Mouse (Mus musculus) midbrain, embryonic 12.5 days (tissue): Measurements from ENCODE around the gene Rilp. TPM values are rescaled to one million over a fixed set of nuclear protein-coding genes. Genes with fewer than 3 reads are reported as not detected.
A peak's percentile ranks its signal among the peaks of the same experiment; 100 is the strongest.

Experiments
- ATAC-seq: fragments of 200-750 bp; cut with Nextera tagmentation; 2 replicates; pipeline ENCODE4 v1.8.0; 2017; ENCODE audit warnings: low read depth, moderate TSS enrichment, moderate library complexity; ENCODE audit not compliant: low FRiP score
- H3K27ac ChIP-seq: fragments of 300-500 bp; sonication (generic); replicated peaks from 2 replicates; pipeline ENCODE4 v1.5.1; 2016; ENCODE audit warnings: mild to moderate bottlenecking
- H3K27me3 ChIP-seq: fragments of 300-500 bp; sonication (generic); 2 replicates; pipeline ENCODE4 v1.6.1; 2016; ENCODE audit warnings: mild to moderate bottlenecking
- H3K36me3 ChIP-seq: fragments of 300-500 bp; sonication (generic); 2 replicates; pipeline ENCODE4 v1.6.1; 2016
- H3K4me1 ChIP-seq: fragments of 300-500 bp; sonication (generic); 2 replicates; pipeline ENCODE4 v1.6.1; 2016
- H3K4me2 ChIP-seq: fragments of 300-500 bp; sonication (generic); replicated peaks from 2 replicates; pipeline ENCODE4 v1.6.1; 2016; ENCODE audit warnings: mild to moderate bottlenecking, moderate library complexity
- H3K4me3 ChIP-seq: fragments of 300-500 bp; sonication (generic); 2 replicates; pipeline ENCODE4 v1.5.1; 2016; ENCODE audit warnings: mild to moderate bottlenecking
- H3K9ac ChIP-seq: fragments of 300-500 bp; sonication (generic); replicated peaks from 2 replicates; pipeline ENCODE4 v1.6.1; 2016; ENCODE audit warnings: mild to moderate bottlenecking, moderate library complexity
- H3K9me3 ChIP-seq: fragments of 300-500 bp; sonication (generic); 2 replicates; pipeline ENCODE4 v1.6.1; 2016; ENCODE audit warnings: mild to moderate bottlenecking
- WGBS: fragments of 180-500 bp; shearing (Covaris S2); methylation state at CpG from one replicate; pipeline ENCODE4 v1.1.7; 2016; 5-methylcytosine and 5-hydroxymethylcytosine counted together
- polyA plus RNA-seq: library from polyadenylated mRNA; unstranded; fragments of >200 nt; fragmentation: Nextera tagmentation; extraction: Ambion mirVana; gene quantifications from 2 replicates; pipeline ENCODE4 v1.2.1, GENCODE M21; 2016

The Rilp gene
- polyA plus RNA-seq, 1 experiment from 2014 or later, result 0.66 TPM

DNA sequence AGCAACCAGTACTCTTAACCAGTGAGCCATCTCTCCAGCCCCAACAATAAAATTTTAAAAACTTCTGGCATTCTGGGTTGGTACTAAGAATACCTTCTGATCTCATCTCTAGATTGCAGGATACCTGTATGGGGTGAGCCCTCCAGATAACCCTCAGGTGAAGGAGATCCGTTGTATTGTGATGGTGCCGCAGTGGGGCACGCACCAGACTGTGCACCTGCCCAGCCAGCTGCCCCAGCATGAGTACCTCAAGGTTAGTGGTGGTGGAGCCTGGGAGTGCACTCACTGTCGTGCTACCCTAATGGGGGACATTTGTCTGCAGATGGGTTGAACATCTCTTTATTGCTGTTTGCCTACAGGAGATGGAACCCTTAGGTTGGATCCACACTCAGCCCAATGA, 1.7 kb upstream of the Rilp start:
- H3K4me3 ChIP-seq, result no peak overlapping the region
- WGBS, result 96% methylated on average over 4 of the region's 4 CpGs
- H3K4me2 ChIP-seq, result no peak overlapping the region
- no peak for ATAC-seq
- H3K9me3 ChIP-seq, result no peaks in the 10 kb centered on the region
- H3K4me1 ChIP-seq, result peaks cover 14% of the 10 kb centered on the region
- H3K36me3 ChIP-seq, result peaks cover 63% of the 10 kb centered on the region
- no peak overlapping the region for H3K27ac ChIP-seq
- H3K9ac ChIP-seq, result no peak overlapping the region
- no peaks in the 10 kb centered on the region; the same call in 1 of the 2 replicates for H3K27me3 ChIP-seq

DNA sequence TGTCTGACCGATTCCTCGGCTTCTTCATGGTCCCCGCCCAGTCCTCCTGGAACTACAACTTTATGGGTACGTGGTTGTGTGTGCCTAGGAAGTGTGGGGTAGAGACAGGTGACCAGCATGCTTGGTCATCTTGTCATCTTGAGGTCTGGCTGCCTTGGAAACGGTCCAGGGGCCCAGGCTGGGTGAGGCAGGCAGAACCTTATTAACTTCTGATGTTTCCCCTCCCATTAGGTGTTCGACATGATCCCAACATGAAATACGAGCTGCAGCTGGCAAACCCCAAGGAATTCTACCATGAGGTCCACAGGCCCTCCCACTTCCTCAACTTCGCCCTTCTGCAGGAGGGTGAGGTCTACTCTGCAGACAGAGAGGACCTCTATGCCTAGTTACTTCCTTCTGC, 990 bp upstream of the Rilp start:
- Histone ChIP-seq H3K4me3 (no peak overlapping the region), H3K27ac (no peak overlapping the region), H3K4me1 (peaks cover 14% of the 10 kb centered on the region), H3K27me3 (no peaks in the 10 kb centered on the region; the same call in 1 of the 2 replicates), H3K9me3 (no peaks in the 10 kb centered on the region), H3K4me2 (no peak overlapping the region), H3K36me3 (peaks cover 56% of the 10 kb centered on the region), H3K9ac (no peak overlapping the region; the same call in 1 of the 2 replicates)
- WGBS, result 80% methylated on average over 8 of the region's 8 CpGs
- no peak for ATAC-seq

DNA sequence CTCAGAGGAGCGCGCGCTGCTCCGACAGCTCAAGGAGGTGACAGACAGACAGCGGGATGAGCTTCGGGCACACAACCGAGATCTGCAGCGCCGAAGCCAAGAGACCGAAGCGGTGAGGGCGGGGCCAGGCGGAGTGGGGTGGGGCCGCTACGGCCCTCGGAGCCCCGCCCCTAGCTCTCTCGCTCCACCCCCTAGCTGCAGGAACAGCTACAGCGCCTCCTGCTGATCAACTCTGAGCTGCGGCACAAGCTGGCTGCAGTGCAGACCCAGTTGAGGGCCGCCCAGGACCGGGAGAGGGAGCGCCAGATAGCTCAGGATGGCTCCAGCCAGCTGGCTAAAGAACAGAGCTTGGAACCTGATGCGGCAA, 716 bp downstream of the Rilp start:
- H3K4me3 ChIP-seq, result peak overlapping the region; percentile 52
- WGBS, result 3% methylated on average over 24 of the region's 24 CpGs
- peaks cover 39% of the 10 kb centered on the region for H3K36me3 ChIP-seq
- H3K27ac ChIP-seq, result peak overlapping the region; percentile 70
- no peaks in the 10 kb centered on the region for H3K9me3 ChIP-seq
- peak overlapping the region; percentile 82 for H3K4me2 ChIP-seq
- peak overlapping the region; percentile 59 for H3K9ac ChIP-seq
- H3K27me3 ChIP-seq, result no peaks in the 10 kb centered on the region; the same call in 1 of the 2 replicates
- peak; percentile 88 for ATAC-seq
- peaks cover 14% of the 10 kb centered on the region for H3K4me1 ChIP-seq

DNA sequence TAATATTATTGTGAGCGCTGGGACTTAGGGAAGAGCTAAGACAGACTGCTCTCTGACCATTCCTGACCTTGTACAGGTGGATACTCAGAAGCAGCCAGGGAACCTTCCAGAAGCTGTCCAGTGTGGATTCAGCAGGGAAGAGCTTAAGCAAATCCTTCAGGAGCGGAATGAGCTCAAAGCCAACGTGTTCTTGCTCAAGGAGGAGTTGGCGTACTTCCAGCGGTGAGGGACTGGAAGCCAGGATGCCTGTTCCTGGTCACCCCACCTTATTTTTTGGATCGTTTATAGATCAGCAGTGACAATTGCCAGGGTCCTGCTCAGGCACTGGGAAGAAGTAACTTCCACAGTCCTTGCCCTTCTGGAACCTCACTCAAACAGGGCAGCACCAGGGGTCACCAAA, 1.3 kb downstream of the Rilp start:
- H3K36me3 ChIP-seq, result peaks cover 33% of the 10 kb centered on the region
- no peaks in the 10 kb centered on the region for H3K9me3 ChIP-seq
- no peak overlapping the region for H3K27ac ChIP-seq
- H3K4me1 ChIP-seq, result peaks cover 14% of the 10 kb centered on the region
- no peak overlapping the region for H3K9ac ChIP-seq
- H3K27me3 ChIP-seq, result no peaks in the 10 kb centered on the region; the same call in 1 of the 2 replicates
- no peak for ATAC-seq
- no peak overlapping the region for H3K4me2 ChIP-seq
- H3K4me3 ChIP-seq, result no peak overlapping the region
- 85% methylated on average over 6 of the region's 6 CpGs for WGBS

DNA sequence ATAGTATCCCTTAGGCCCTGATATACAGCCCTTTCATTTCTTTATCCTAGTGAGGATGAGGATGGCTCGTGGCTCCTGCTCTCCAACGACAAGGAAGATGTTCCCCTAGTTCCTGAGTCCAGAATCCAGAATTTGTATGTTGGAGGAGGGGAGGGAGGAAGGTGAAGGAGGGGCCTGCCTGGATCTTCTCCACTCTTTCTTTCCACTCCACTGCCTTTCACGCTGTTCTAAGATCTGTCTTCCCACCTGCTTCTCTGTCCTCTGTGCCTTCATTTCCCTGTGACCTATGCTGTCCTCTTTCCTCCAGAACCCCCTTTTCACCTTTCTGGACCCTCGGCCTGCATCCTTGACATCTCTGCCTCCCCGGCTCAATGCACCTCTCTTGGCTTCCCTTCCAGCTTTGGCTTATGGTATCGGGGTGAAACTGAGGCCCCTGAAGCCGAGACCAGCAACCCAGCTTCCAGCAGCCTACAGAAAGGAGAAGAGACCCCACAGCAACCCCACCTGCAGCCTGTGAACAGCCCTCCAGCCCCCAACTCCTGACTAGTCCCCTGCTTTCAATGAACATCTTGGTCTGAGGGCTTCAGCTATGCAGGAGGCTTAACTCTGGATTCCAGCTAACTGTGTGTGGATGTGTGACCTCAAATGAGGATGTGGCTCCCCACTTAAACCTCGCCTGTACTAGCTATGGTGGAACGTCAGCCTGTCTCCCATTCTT, 2.6 kb downstream of the Rilp start:
- H3K4me2 ChIP-seq, result no peak overlapping the region
- H3K4me3 ChIP-seq, result no peak overlapping the region
- no peaks in the 10 kb centered on the region for H3K9me3 ChIP-seq
- H3K36me3 ChIP-seq, result peaks cover 23% of the 10 kb centered on the region
- 73% methylated on average over 9 of the region's 9 CpGs for WGBS
- no peak for ATAC-seq
- H3K27me3 ChIP-seq, result no peaks in the 10 kb centered on the region; the same call in 1 of the 2 replicates
- H3K4me1 ChIP-seq, result peaks cover 14% of the 10 kb centered on the region
- no peak overlapping the region for H3K27ac ChIP-seq
- H3K9ac ChIP-seq, result no peak overlapping the region

DNA sequence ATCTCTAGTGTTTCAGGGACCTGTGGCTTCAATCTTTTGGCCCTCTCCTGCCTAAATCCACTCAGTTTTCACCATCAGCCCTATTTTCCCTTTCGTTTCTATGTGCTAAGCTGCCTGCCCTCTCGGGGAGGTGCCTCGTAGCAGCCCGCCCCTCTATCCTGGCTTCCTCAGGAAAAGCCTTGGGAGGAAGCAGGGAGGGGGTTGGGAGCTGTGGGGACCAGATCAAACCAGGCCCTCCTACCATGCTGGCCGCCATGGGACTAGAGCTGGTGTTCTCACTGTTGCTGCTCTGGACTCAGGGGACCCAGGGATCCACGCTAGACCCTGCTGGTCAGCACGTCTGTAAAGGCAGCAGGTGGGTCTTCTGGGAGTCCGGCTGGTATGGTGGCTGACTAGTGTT, 3.4 kb downstream of the Rilp start, which contains the start of gene Scarf1:
Scarf1 (plus strand) TSS at position 205 of the 400 bp plus-strand sequence.
- Histone ChIP-seq H3K27ac (no peak within 1 kb of the TSS), H3K27me3 (no peaks in the 10 kb centered on the region; the same call in 1 of the 2 replicates), H3K9me3 (no peaks in the 10 kb centered on the region), H3K9ac (0 out of 2 replicates have a peak within 1 kb of the TSS, but pooled peaks have one; percentile 20), H3K4me2 (no peak within 1 kb of the TSS), H3K36me3 (peaks cover 14% of the 10 kb centered on the region), H3K4me3 (no peak within 1 kb of the TSS), H3K4me1 (peaks cover 14% of the 10 kb centered on the region)
- WGBS, result 50% methylated on average over 8 of the region's 8 CpGs
- ATAC-seq, result no peak

DNA sequence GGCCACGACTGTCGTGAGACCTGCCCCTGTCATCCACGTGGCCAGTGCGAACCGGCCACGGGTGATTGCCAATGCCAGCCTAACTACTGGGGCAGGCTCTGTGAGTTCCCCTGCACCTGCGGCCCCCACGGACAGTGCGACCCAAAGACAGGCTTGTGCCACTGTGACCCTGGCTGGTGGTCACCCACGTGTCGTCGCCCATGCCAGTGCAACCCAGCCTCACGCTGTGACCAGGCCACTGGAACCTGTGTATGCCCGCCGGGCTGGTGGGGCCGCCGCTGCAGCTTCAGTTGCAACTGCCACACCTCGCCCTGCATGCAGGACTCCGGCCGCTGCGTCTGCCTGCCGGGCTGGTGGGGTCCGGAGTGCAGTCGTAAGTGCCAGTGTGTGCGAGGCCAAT, 5.3 kb downstream of the Rilp start:
- H3K4me2 ChIP-seq, result no peak overlapping the region
- H3K4me1 ChIP-seq, result 0 out of 2 replicates have a peak, but pooled peaks cover 5% of the 10 kb centered on the region
- H3K27me3 ChIP-seq, result no peaks in the 10 kb centered on the region
- no peak overlapping the region for H3K27ac ChIP-seq
- no peak overlapping the region for H3K9ac ChIP-seq
- no peak overlapping the region for H3K4me3 ChIP-seq
- no peaks in the 10 kb centered on the region for H3K9me3 ChIP-seq
- H3K36me3 ChIP-seq, result no peaks in the 10 kb centered on the region
- WGBS, result 91% methylated on average over 25 of the region's 25 CpGs
- ATAC-seq, result no peak

DNA sequence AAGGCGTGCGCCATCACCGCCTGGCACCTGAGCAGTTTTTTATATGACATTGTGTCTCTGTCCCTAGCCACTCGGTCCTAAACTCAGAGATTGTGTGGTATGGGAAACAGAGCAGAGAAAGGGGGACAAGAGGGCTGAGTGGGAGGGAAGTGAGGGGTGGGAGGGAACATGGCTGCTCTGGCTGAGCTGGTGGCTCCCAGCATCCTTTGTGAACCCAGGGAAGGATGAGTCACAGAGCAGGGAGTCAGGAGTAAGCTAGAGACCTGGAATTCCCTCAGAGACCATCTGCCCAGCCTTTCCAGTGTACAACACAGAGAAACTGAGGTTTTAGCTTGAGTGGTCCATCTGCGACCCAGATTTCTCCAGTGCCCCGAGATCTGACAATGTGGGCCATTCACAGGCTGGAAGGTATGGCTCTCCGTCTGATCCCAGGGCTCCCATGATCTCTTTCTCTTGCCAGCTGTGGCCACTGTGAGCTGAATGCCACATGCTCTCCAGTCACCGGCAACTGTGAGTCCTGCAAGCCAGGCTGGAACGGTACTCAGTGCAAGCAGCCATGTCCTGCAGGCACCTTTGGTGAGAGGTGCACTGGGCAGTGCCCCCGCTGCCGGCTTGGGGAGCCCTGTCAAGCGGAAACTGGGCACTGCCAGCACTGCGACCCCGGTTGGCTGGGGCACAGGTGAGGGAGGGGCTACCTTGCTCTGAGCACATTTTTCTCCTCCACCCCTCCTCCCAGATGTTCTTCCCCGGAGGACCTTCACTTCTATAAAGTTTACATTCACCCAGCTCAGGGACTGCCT, 10.1 kb downstream of the Rilp start:
- no peak overlapping the region for H3K4me2 ChIP-seq
- WGBS, result 81% methylated on average over 15 of the region's 15 CpGs
- no peaks in the 10 kb centered on the region for H3K4me1 ChIP-seq
- no peaks in the 10 kb centered on the region for H3K36me3 ChIP-seq
- no peak overlapping the region for H3K9ac ChIP-seq
- no peak overlapping the region for H3K27ac ChIP-seq
- ATAC-seq, result no peak
- no peak overlapping the region for H3K4me3 ChIP-seq
- no peaks in the 10 kb centered on the region for H3K9me3 ChIP-seq
- no peaks in the 10 kb centered on the region for H3K27me3 ChIP-seq

DNA sequence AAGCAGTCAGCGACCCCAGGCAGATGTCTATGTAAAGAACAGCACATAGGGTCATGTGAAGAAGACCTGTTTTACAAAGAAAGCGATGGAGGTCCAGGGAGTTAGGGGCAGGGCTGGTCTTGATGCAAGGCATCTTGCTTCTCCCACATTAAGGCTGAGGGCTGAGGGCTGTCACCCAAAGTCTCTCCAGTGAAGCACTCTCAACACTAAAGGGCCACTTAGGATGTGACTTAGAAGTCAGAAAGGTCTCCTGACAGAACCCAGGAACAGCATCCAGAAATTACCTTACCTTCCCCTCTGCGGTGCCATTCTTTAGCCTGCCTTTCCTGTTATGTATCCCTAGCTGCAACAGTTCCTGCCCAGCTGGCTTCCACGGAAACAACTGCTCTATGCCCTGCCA, 11.7 kb downstream of the Rilp start:
- Histone ChIP-seq H3K4me2 (no peak overlapping the region), H3K4me3 (no peak overlapping the region), H3K27me3 (no peaks in the 10 kb centered on the region), H3K4me1 (no peaks in the 10 kb centered on the region), H3K27ac (no peak overlapping the region), H3K9me3 (no peaks in the 10 kb centered on the region), H3K36me3 (no peaks in the 10 kb centered on the region), H3K9ac (no peak overlapping the region)
- 77% methylated on average over 4 of the region's 4 CpGs for WGBS
- no peak for ATAC-seq

DNA sequence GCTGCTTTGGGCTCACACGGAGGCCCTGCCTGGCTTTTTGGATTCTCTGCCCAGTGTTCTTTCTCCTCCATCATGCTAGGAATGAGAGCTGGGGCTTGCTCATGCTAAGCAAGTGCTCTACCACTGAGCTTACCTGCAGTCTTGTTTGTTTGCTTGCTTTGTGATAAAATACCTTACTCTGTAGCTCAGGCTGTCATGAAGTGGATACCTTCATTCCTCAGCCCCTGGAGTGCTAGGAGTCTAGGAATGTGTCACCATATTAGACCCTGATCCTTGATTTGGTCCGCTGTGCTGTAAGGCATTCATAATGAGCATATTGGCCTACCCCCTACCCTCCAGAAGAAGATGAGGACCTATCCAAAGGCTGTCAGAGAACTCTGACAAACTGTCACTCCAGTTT, 12.9 kb downstream of the Rilp start:
- H3K27ac ChIP-seq, result no peak overlapping the region
- H3K9me3 ChIP-seq, result no peaks in the 10 kb centered on the region
- H3K36me3 ChIP-seq, result no peaks in the 10 kb centered on the region
- H3K27me3 ChIP-seq, result no peaks in the 10 kb centered on the region
- 77% methylated on average over 2 of the region's 2 CpGs for WGBS
- no peak overlapping the region for H3K4me2 ChIP-seq
- no peak overlapping the region for H3K4me3 ChIP-seq
- H3K9ac ChIP-seq, result no peak overlapping the region
- H3K4me1 ChIP-seq, result no peaks in the 10 kb centered on the region
- ATAC-seq, result no peak

DNA sequence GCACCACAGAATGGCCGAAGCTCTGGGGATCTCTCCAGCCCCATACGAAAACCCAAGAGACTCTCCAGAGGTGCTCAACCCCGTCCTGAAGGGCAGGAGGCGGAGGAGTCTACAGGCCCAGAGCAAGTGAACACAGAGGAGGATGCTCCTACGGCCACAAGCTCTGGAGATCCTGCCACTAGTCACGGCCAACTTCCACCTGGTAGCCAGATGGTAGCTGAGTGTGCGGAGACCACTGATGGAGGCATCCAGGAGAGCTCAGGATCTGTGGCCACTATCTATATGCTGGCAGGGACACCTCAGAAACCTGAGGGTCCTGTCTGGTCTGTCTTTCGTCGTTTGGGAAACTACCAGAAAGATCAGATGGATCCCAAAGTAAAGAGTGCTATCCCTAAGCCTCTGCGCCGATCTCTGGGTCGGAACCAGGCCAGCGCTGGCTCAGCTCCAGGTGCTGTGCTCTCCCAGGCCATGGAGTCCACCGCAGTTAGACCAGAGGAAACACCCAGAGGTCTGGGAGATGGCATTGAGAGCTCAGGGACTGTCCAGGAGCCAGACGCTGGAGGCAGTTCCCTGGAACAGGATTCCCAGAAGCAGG, 15.7 kb downstream of the Rilp start:
- Histone ChIP-seq H3K36me3 (no peaks in the 10 kb centered on the region), H3K4me2 (no peak overlapping the region), H3K4me1 (no peaks in the 10 kb centered on the region), H3K4me3 (no peak overlapping the region), H3K9me3 (no peaks in the 10 kb centered on the region), H3K27ac (no peak overlapping the region), H3K9ac (no peak overlapping the region), H3K27me3 (no peaks in the 10 kb centered on the region)
- 87% methylated on average over 15 of the region's 15 CpGs for WGBS
- ATAC-seq, result no peak

DNA sequence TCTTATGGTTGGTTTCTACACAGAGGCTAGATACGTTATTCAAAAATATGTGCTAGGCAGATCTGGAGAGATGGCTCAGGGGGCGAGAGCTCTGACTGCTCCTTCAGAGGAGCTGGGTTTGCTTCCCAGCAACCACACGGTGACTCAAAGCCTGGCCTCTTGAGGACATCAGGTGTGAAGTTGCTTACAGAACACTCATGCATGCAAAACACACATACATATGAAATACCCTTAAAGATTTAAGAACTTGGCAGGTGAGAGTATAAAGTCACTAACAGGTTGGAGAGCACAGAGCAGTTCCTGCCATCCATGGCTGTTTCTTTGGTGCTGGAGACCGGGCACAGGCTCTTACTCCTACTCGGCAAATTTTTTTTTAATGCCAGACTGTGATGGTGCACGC, 17.0 kb downstream of the Rilp start:
- H3K27me3 ChIP-seq, result no peaks in the 10 kb centered on the region
- no peak overlapping the region for H3K4me2 ChIP-seq
- no peak overlapping the region for H3K9ac ChIP-seq
- no peaks in the 10 kb centered on the region for H3K4me1 ChIP-seq
- no peaks in the 10 kb centered on the region for H3K36me3 ChIP-seq
- 88% methylated on average over 6 of the region's 6 CpGs for WGBS
- H3K4me3 ChIP-seq, result no peak overlapping the region
- no peaks in the 10 kb centered on the region for H3K9me3 ChIP-seq
- no peak overlapping the region for H3K27ac ChIP-seq
- no peak for ATAC-seq
